Mouse (Mus musculus) kidney, embryonic 14.5 days (tissue): ENCODE results near the gene B3gntl1. TPM values are rescaled to one million over a fixed set of nuclear protein-coding genes. Genes with fewer than 3 reads are reported as not detected.

Experiments
- ATAC-seq: fragments of 200-750 bp; cut with Nextera tagmentation; 2 replicates; pipeline ENCODE4 v1.8.0; 2017; ENCODE audit warnings: moderate number of reproducible peaks, mild to moderate bottlenecking, moderate TSS enrichment, moderate library complexity; ENCODE audit not compliant: low FRiP score, low TSS enrichment
- H3K27ac ChIP-seq: fragments of 300-500 bp; sonication (generic); 2 replicates; pipeline ENCODE4 v1.5.1; 2014; ENCODE audit warnings: low read depth, mild to moderate bottlenecking, low read length, moderate library complexity, mixed read lengths
- H3K27me3 ChIP-seq: fragments of 300-500 bp; sonication (generic); 2 replicates; pipeline ENCODE4 v1.6.1; 2014; ENCODE audit warnings: mild to moderate bottlenecking, low read length; ENCODE audit not compliant: control insufficient read depth, insufficient read depth
- H3K36me3 ChIP-seq: fragments of 300-500 bp; sonication (generic); 2 replicates; pipeline ENCODE4 v1.6.1; 2014; ENCODE audit warnings: low read length, mixed read lengths; ENCODE audit not compliant: control insufficient read depth, insufficient read depth
- H3K4me1 ChIP-seq: fragments of 300-500 bp; sonication (generic); 2 replicates; pipeline ENCODE4 v1.6.1; 2014; ENCODE audit warnings: low read length, mixed read lengths; ENCODE audit not compliant: control insufficient read depth, insufficient read depth
- H3K4me2 ChIP-seq: fragments of 300-500 bp; sonication (generic); replicated peaks from 2 replicates; pipeline ENCODE4 v1.6.1; 2014; ENCODE audit warnings: low read depth, mild to moderate bottlenecking, low read length
- H3K4me3 ChIP-seq: fragments of 300-500 bp; sonication (generic); 2 replicates; pipeline ENCODE4 v1.5.1; 2014; ENCODE audit warnings: mild to moderate bottlenecking, low read length
- H3K9ac ChIP-seq: fragments of 300-500 bp; sonication (generic); 2 replicates; pipeline ENCODE4 v1.6.1; 2014; ENCODE audit warnings: low read depth, mild to moderate bottlenecking, low read length, moderate library complexity
- H3K9me3 ChIP-seq: fragments of 300-500 bp; sonication (generic); 2 replicates; pipeline ENCODE4 v1.6.1; 2016; ENCODE audit warnings: low read length; ENCODE audit not compliant: control insufficient read depth
- WGBS: fragments of 180-500 bp; shearing (Covaris S2); extraction: QIAGEN DNeasy Blood & Tissue Kit; methylation state at CpG from one replicate; pipeline ENCODE4 v1.1.7; 2014; 5-methylcytosine and 5-hydroxymethylcytosine counted together
- polyA plus RNA-seq: library from polyadenylated mRNA; unstranded; fragments of >200 nt; fragmentation: Nextera tagmentation; extraction: Ambion mirVana; gene quantifications from 2 replicates; pipeline ENCODE4 v1.2.1, GENCODE M21; 2014

B3gntl1 gene
- polyA plus RNA-seq, 1 experiment from 2014 or later, result 7.6 TPM

- Histone ChIP-seq H3K4me2 (no peak overlapping the region), H3K27me3 (no peaks in the 10 kb centered on the region), H3K4me3 (no peak overlapping the region), H3K27ac (no peak overlapping the region), H3K36me3 (no peaks in the 10 kb centered on the region; the same call in 1 of the 2 replicates), H3K4me1 (no peaks in the 10 kb centered on the region), H3K9ac (no peak overlapping the region), H3K9me3 (no peaks in the 10 kb centered on the region)
- WGBS, result 82% methylated on average over 9 of the region's 9 CpGs
- ATAC-seq, result no peak
Measured at GRCm38 (mm10) chr11:121647321-121647720, 25.6 kb downstream of the B3gntl1 start.

- WGBS, result 97% methylated on average over 6 of the region's 6 CpGs
- H3K27ac ChIP-seq, result no peak overlapping the region
- no peaks in the 10 kb centered on the region for H3K9me3 ChIP-seq
- H3K4me1 ChIP-seq, result no peaks in the 10 kb centered on the region
- H3K4me3 ChIP-seq, result no peak overlapping the region
- ATAC-seq, result no peak
- no peaks in the 10 kb centered on the region; the same call in 1 of the 2 replicates for H3K36me3 ChIP-seq
- no peak overlapping the region for H3K4me2 ChIP-seq
- no peak overlapping the region for H3K9ac ChIP-seq
- no peaks in the 10 kb centered on the region for H3K27me3 ChIP-seq
Measured at GRCm38 (mm10) chr11:121645394-121645793, 27.6 kb downstream of the B3gntl1 start.

- no peaks in the 10 kb centered on the region for H3K27me3 ChIP-seq
- H3K4me1 ChIP-seq, result no peaks in the 10 kb centered on the region
- no peaks in the 10 kb centered on the region for H3K9me3 ChIP-seq
- no peak overlapping the region for H3K4me2 ChIP-seq
- H3K36me3 ChIP-seq, result peaks cover 9% of the 10 kb centered on the region
- no peak overlapping the region for H3K4me3 ChIP-seq
- WGBS, result 91% methylated on average over 2 of the region's 2 CpGs
- no peak for ATAC-seq
- H3K9ac ChIP-seq, result no peak overlapping the region
- no peak overlapping the region for H3K27ac ChIP-seq
Measured at GRCm38 (mm10) chr11:121641501-121642145, 31.3 kb downstream of the B3gntl1 start.

GRCm38 (mm10) chr11:121636646-121637045, 36.3 kb downstream of the B3gntl1 start:
- H3K4me1 ChIP-seq, result no peaks in the 10 kb centered on the region
- no peak for ATAC-seq
- H3K4me2 ChIP-seq, result no peak overlapping the region
- H3K27ac ChIP-seq, result no peak overlapping the region
- H3K4me3 ChIP-seq, result no peak overlapping the region
- no peak overlapping the region for H3K9ac ChIP-seq
- WGBS, result 91% methylated on average over 10 of the region's 10 CpGs
- H3K9me3 ChIP-seq, result no peaks in the 10 kb centered on the region
- no peaks in the 10 kb centered on the region for H3K27me3 ChIP-seq
- H3K36me3 ChIP-seq, result peaks cover 12% of the 10 kb centered on the region

GRCm38 (mm10) chr11:121631410-121631809, 41.5 kb downstream of the B3gntl1 start:
- no peaks in the 10 kb centered on the region for H3K9me3 ChIP-seq
- H3K36me3 ChIP-seq, result peaks cover 9% of the 10 kb centered on the region; the same call in 1 of the 2 replicates
- no peak overlapping the region for H3K4me3 ChIP-seq
- no peak overlapping the region for H3K27ac ChIP-seq
- H3K4me2 ChIP-seq, result no peak overlapping the region
- H3K27me3 ChIP-seq, result no peaks in the 10 kb centered on the region
- ATAC-seq, result no peak
- H3K4me1 ChIP-seq, result no peaks in the 10 kb centered on the region
- WGBS, result 90% methylated on average over 7 of the region's 7 CpGs
- no peak overlapping the region for H3K9ac ChIP-seq

GRCm38 (mm10) chr11:121630406-121630805, 42.5 kb downstream of the B3gntl1 start:
- no peak overlapping the region for H3K4me2 ChIP-seq
- no peaks in the 10 kb centered on the region for H3K27me3 ChIP-seq
- no peak overlapping the region for H3K27ac ChIP-seq
- no peak for ATAC-seq
- H3K36me3 ChIP-seq, result peaks cover 8% of the 10 kb centered on the region; the same call in 1 of the 2 replicates
- H3K9me3 ChIP-seq, result no peaks in the 10 kb centered on the region
- no peak overlapping the region for H3K9ac ChIP-seq
- no peaks in the 10 kb centered on the region for H3K4me1 ChIP-seq
- no peak overlapping the region for H3K4me3 ChIP-seq
- WGBS, result 84% methylated on average over 4 of the region's 4 CpGs

GRCm38 (mm10) chr11:121629529-121629928, 43.4 kb downstream of the B3gntl1 start:
- ATAC-seq, result no peak
- no peak overlapping the region for H3K4me3 ChIP-seq
- 93% methylated on average over 6 of the region's 6 CpGs for WGBS
- H3K36me3 ChIP-seq, result peaks cover 8% of the 10 kb centered on the region; the same call in 1 of the 2 replicates
- H3K4me2 ChIP-seq, result no peak overlapping the region
- H3K4me1 ChIP-seq, result no peaks in the 10 kb centered on the region
- no peak overlapping the region for H3K9ac ChIP-seq
- H3K27me3 ChIP-seq, result no peaks in the 10 kb centered on the region
- no peak overlapping the region for H3K27ac ChIP-seq
- no peaks in the 10 kb centered on the region for H3K9me3 ChIP-seq

- Histone ChIP-seq H3K4me1 (no peaks in the 10 kb centered on the region), H3K9ac (no peak overlapping the region), H3K27ac (no peak overlapping the region), H3K9me3 (no peaks in the 10 kb centered on the region), H3K4me3 (no peak overlapping the region), H3K4me2 (no peak overlapping the region), H3K36me3 (peaks cover 14% of the 10 kb centered on the region), H3K27me3 (no peaks in the 10 kb centered on the region)
- ATAC-seq, result no peak
- 92% methylated on average over 5 of the region's 5 CpGs for WGBS
Measured at GRCm38 (mm10) chr11:121627521-121627920, 45.4 kb downstream of the B3gntl1 start.

- ATAC-seq, result no peak
- H3K4me2 ChIP-seq, result no peak overlapping the region
Measured at GRCm38 (mm10) chr11:121625007-121625406, 47.9 kb downstream of the B3gntl1 start.

More at GRCm38 (mm10) chr11:121625007-121625406, 47.9 kb downstream of the B3gntl1 start:
- Histone ChIP-seq H3K36me3 (peaks cover 22% of the 10 kb centered on the region), H3K4me3 (no peak overlapping the region), H3K27ac (no peak overlapping the region), H3K4me1 (no peaks in the 10 kb centered on the region), H3K9me3 (no peaks in the 10 kb centered on the region), H3K27me3 (no peaks in the 10 kb centered on the region), H3K9ac (no peak overlapping the region)
- WGBS, result 89% methylated on average over 4 of the region's 4 CpGs
